Mouse (Mus musculus) effector memory CD4-positive, alpha-beta T cell, adult 5 months (primary cell): ENCODE measurements around the gene Bcl9l. TPM values are rescaled to one million over a fixed set of nuclear protein-coding genes. Genes with fewer than 3 reads are reported as not detected.

Experiments
- polyA plus RNA-seq: library from polyadenylated mRNA; unstranded; fragments of 100-300 nt; shearing (Covaris generic); gene quantifications from one replicate; pipeline ENCODE4 v1.2.1, GENCODE M21; 2017

Bcl9l gene
- 22.4 TPM for polyA plus RNA-seq

GRCm38 (mm10) chr9:44482552-44482951 lies at the start of gene Bcl9l:
Bcl9l (plus strand) TSS chr9:44482825.

DNA sequence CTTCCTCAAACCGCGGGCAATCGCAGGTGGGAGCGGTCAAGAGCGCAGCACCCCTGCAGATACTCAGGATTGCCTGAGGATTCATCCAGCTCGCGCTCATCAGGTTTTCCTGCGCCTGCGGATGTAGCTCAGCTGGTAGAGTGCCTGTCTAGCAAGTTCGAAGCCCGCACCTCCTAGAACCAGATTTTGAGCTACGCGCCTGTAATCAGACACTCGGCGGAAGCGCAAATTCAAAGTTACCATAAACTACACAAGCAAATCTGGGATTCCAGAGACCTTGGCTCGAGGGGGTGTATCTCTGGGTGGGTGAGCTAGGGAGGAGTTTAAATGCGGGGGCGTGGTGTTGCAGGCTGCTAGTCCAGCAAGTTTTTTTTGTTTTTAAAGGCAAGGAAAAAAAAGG lies 41.7 kb upstream of the Bcl9l start, which contains the start of gene Foxr1:
Foxr1 (minus strand) TSS at position 176 of the 400 bp plus-strand sequence.

DNA sequence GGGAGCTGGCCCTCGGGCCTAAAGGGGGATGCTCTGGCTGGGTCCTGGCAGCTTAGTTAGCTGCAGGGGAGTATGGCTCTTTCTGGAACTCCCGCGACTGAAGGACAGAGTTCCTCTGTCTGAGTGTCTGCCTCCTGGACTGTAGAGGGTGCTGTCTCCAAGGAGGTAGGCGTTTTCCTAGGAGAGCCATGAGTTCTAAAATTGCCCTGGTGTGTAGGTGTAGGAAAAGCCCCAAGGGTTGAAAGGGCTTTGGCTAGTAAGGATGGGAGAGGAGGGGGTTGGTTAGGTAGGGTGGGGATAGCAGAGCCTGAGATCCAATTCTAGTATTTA lies 27.8 kb upstream of the Bcl9l start, which contains the start of gene Upk2:
Upk2 (minus strand) TSS at position 86 of the 330 bp plus-strand sequence.

Other genes with a start within 250 kb of the Bcl9l start
- 41.9 TPM for gene Cbl, start 248.8 kb upstream of the Bcl9l start, polyA plus RNA-seq
- not detected for gene Ccdc153, start 242.1 kb upstream of the Bcl9l start, polyA plus RNA-seq
- 0.29 TPM for gene Pdzd3, start 231.4 kb upstream of the Bcl9l start, polyA plus RNA-seq
- 5.8 TPM for gene Nlrx1, start 214.2 kb upstream of the Bcl9l start, polyA plus RNA-seq
- gene Abcg4, start 194.2 kb upstream of the Bcl9l start, polyA plus RNA-seq: not detected
- gene Hinfp, start 177.2 kb upstream of the Bcl9l start, polyA plus RNA-seq: 41.8 TPM
- 17.8 TPM for gene C2cd2l, start 162.5 kb upstream of the Bcl9l start, polyA plus RNA-seq
- 10.2 TPM for gene Dpagt1, start 156.8 kb upstream of the Bcl9l start, polyA plus RNA-seq
- gene H2afx, start 148.1 kb upstream of the Bcl9l start, polyA plus RNA-seq: 51.5 TPM
- gene Hmbs, start 138.6 kb upstream of the Bcl9l start, polyA plus RNA-seq: 16.5 TPM
- 60.2 TPM for gene Vps11, start 121.2 kb upstream of the Bcl9l start, polyA plus RNA-seq
- gene Hyou1, start 103.3 kb upstream of the Bcl9l start, polyA plus RNA-seq: 16.7 TPM
- 12.4 TPM for gene Slc37a4, start 86.0 kb upstream of the Bcl9l start, polyA plus RNA-seq
- gene Rps25, start 75.7 kb upstream of the Bcl9l start, polyA plus RNA-seq: 1,991 TPM
- gene Trappc4, start 75.2 kb upstream of the Bcl9l start, polyA plus RNA-seq: 84.5 TPM
- gene Ccdc84, start 64.3 kb upstream of the Bcl9l start, polyA plus RNA-seq: 44.7 TPM
- gene Foxr1, start 41.7 kb upstream of the Bcl9l start, polyA plus RNA-seq: 0.64 TPM
- not detected for gene Upk2, start 27.8 kb upstream of the Bcl9l start, polyA plus RNA-seq
- 125 TPM for gene Cxcr5, start 79.1 kb downstream of the Bcl9l start, polyA plus RNA-seq
- 71.9 TPM for gene Ddx6, start 122.1 kb downstream of the Bcl9l start, polyA plus RNA-seq
- gene Treh, start 190.4 kb downstream of the Bcl9l start, polyA plus RNA-seq: not detected